Mouse (Mus musculus) left cerebral cortex, adult 11 months (tissue): ENCODE measurements around the gene Pdcd11.

Experiments used
- DNase-seq: peaks from one replicate; pipeline ENCODE4 v3.0.0; 2022; ENCODE audit warnings: low spot score

The Pdcd11 gene

GRCm38 (mm10) chr19:47090550-47091156 lies at the start of gene Pdcd11, which contains the start of gene Usmg5:
TSS of gene Pdcd11 (plus strand) at chr19:47090768.
TSS of gene Usmg5 (minus strand) at chr19:47090647.
- DNase-seq: peak; percentile 93

- no peak for DNase-seq
Observed at GRCm38 (mm10) chr19:47043608-47044007, 47.0 kb upstream of the Pdcd11 start.

GRCm38 (mm10) chr19:47046343-47046742 lies 44.2 kb upstream of the Pdcd11 start:
- DNase-seq: no peak

- DNase-seq: no peak
Observed at GRCm38 (mm10) chr19:47047236-47047833, 43.2 kb upstream of the Pdcd11 start.

- DNase-seq: no peak
Observed at GRCm38 (mm10) chr19:47049061-47049460, 41.5 kb upstream of the Pdcd11 start.

- no peak for DNase-seq
Observed at GRCm38 (mm10) chr19:47049840-47050239, 40.7 kb upstream of the Pdcd11 start.

GRCm38 (mm10) chr19:47050271-47051032 lies 40.1 kb upstream of the Pdcd11 start, which contains the start of gene Pcgf6:
TSS of gene Pcgf6 (minus strand) at chr19:47050906.
- peak; percentile 64 for DNase-seq

- DNase-seq: no peak
Observed at GRCm38 (mm10) chr19:47052927-47053326, 37.6 kb upstream of the Pdcd11 start.

GRCm38 (mm10) chr19:47053471-47053870 lies 37.1 kb upstream of the Pdcd11 start:
- DNase-seq: no peak

- no peak for DNase-seq
Observed at GRCm38 (mm10) chr19:47057684-47058083, 32.9 kb upstream of the Pdcd11 start.

- DNase-seq: no peak
Observed at GRCm38 (mm10) chr19:47065860-47066259, 24.7 kb upstream of the Pdcd11 start.

GRCm38 (mm10) chr19:47067096-47067882 lies 23.3 kb upstream of the Pdcd11 start, which contains the start of gene Taf5:
TSS of gene Taf5 (plus strand) at chr19:47067746.
- DNase-seq: peak; percentile 92

- DNase-seq: peak; percentile 52
Observed at GRCm38 (mm10) chr19:47067924-47068611, 22.5 kb upstream of the Pdcd11 start.

- no peak for DNase-seq
Observed at GRCm38 (mm10) chr19:47088226-47088625, 2.3 kb upstream of the Pdcd11 start.

- peak; percentile 10 for DNase-seq
Observed at GRCm38 (mm10) chr19:47089718-47090525, 646 bp upstream of the Pdcd11 start.

GRCm38 (mm10) chr19:47101080-47101479 lies 10.5 kb downstream of the Pdcd11 start:
- DNase-seq: no peak

- DNase-seq: no peak
Observed at GRCm38 (mm10) chr19:47104641-47105271, 14.2 kb downstream of the Pdcd11 start.

- DNase-seq: no peak
Observed at GRCm38 (mm10) chr19:47118634-47119033, 28.1 kb downstream of the Pdcd11 start.

- no peak for DNase-seq
Observed at GRCm38 (mm10) chr19:47121054-47121453, 30.5 kb downstream of the Pdcd11 start.

GRCm38 (mm10) chr19:47122802-47123201 lies 32.2 kb downstream of the Pdcd11 start:
- DNase-seq: no peak
